Mouse (Mus musculus) midbrain, embryonic 16.5 days (tissue): Measurements from ENCODE around the gene Tceal3. TPM values are rescaled to one million over a fixed set of nuclear protein-coding genes. Genes with fewer than 3 reads are reported as not detected.
"Not testable (repeated sequence)": the region's sequence is repeated elsewhere in the genome, so short reads cannot be mapped to it uniquely, and the experiment has no call there.

Source experiments
- ATAC-seq: fragments of 200-750 bp; cut with Nextera tagmentation; 2 replicates; pipeline ENCODE4 v1.8.0; 2017; ENCODE audit warnings: moderate TSS enrichment
- H3K27ac ChIP-seq: fragments of 300-500 bp; sonication (generic); 2 replicates; pipeline ENCODE4 v1.5.1; 2014; ENCODE audit warnings: mild to moderate bottlenecking, low read length, mixed read lengths
- H3K27me3 ChIP-seq: fragments of 300-500 bp; sonication (generic); 2 replicates; pipeline ENCODE4 v1.6.1; 2014; ENCODE audit warnings: low read depth, low read length, mixed read lengths; ENCODE audit not compliant: control insufficient read depth, insufficient read depth
- H3K36me3 ChIP-seq: fragments of 300-500 bp; sonication (generic); 2 replicates; pipeline ENCODE4 v1.6.1; 2014; ENCODE audit warnings: mild to moderate bottlenecking, low read length, moderate library complexity, mixed read lengths; ENCODE audit not compliant: control insufficient read depth, insufficient read depth
- H3K4me1 ChIP-seq: fragments of 300-500 bp; sonication (generic); 2 replicates; pipeline ENCODE4 v1.6.1; 2014; ENCODE audit warnings: mild to moderate bottlenecking, low read length, mixed read lengths; ENCODE audit not compliant: control insufficient read depth, insufficient read depth
- H3K4me2 ChIP-seq: fragments of 300-500 bp; sonication (generic); 2 replicates; pipeline ENCODE4 v1.6.1; 2014; ENCODE audit warnings: mild to moderate bottlenecking, low read length, mixed read lengths
- H3K4me3 ChIP-seq: fragments of 300-500 bp; sonication (generic); 2 replicates; pipeline ENCODE4 v1.5.1; 2014; ENCODE audit warnings: low read depth, mild to moderate bottlenecking, low read length, moderate library complexity, mixed read lengths
- H3K9ac ChIP-seq: fragments of 300-500 bp; sonication (generic); 2 replicates; pipeline ENCODE4 v1.6.1; 2014; ENCODE audit warnings: low read depth, low read length, mixed read lengths
- H3K9me3 ChIP-seq: fragments of 300-500 bp; sonication (generic); replicated peaks from 2 replicates; pipeline ENCODE4 v1.6.1; 2014; ENCODE audit warnings: mild to moderate bottlenecking, low read length, mixed read lengths; ENCODE audit not compliant: control insufficient read depth, poor library complexity, severe bottlenecking
- WGBS: fragments of 180-500 bp; shearing (Covaris S2); extraction: QIAGEN DNeasy Blood & Tissue Kit; methylation state at CpG from one replicate; pipeline ENCODE4 v1.1.7; 2014; 5-methylcytosine and 5-hydroxymethylcytosine counted together
- polyA plus RNA-seq: library from polyadenylated mRNA; unstranded; fragments of >200 nt; fragmentation: Nextera tagmentation; extraction: Ambion mirVana; gene quantifications from 2 replicates; pipeline ENCODE4 v1.2.1, GENCODE M21; 2015

The Tceal3 gene
- polyA plus RNA-seq, 1 experiment from 2014 or later: 114 TPM

- H3K27me3 ChIP-seq, H3K4me2 ChIP-seq, H3K4me3 ChIP-seq, H3K36me3 ChIP-seq, H3K9ac ChIP-seq, H3K27ac ChIP-seq, H3K4me1 ChIP-seq, H3K9me3 ChIP-seq, ATAC-seq: not testable (repeated sequence)
- WGBS: 65% methylated on average over 3 of the region's 3 CpGs
Measured at GRCm38 (mm10) chrX:136615889-136616288, 25.2 kb downstream of the Tceal3 start.

DNA sequence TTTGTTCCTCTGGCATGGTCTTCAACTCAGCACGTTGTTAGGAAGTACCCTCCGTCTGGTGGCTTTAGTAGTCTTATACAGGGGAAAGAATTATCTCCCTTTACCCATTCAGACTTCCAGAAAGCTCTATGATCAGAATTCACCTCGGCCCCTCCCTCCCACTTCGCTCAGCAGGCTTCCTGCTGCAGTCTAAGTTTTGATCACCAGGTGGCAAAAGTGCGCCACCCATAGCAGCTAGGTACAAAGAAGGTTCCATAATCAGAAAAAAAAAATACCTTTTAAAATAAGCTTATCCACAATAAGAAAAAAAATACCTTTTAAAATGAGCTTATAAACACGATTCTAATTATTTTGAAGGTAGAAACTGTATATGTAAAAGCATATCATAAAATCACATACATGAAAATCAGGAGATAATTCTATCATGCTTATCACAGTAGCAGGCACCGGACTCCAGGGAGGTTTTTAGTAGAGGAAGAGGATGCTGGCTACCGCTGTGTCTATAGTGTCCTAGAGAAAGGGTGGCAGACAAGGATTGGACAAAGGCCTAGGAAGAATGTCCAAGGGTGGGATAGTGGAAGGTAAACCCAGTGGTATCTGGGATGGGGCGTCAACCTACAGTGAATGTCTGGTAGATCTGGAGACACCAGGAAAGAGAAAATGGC, 34.4 kb downstream of the Tceal3 start:
- no peak overlapping the region for H3K4me2 ChIP-seq
- no peak overlapping the region for H3K27ac ChIP-seq
- no peaks in the 10 kb centered on the region for H3K36me3 ChIP-seq
- H3K9me3 ChIP-seq: no peaks in the 10 kb centered on the region
- no peaks in the 10 kb centered on the region for H3K27me3 ChIP-seq
- 44% methylated on average over 9 of the region's 9 CpGs for WGBS
- ATAC-seq: no peak
- H3K4me3 ChIP-seq: no peak overlapping the region
- no peak overlapping the region for H3K9ac ChIP-seq
- H3K4me1 ChIP-seq: no peaks in the 10 kb centered on the region

GRCm38 (mm10) chrX:136625959-136626358, 35.3 kb downstream of the Tceal3 start:
- no peaks in the 10 kb centered on the region for H3K27me3 ChIP-seq
- no peak overlapping the region for H3K9ac ChIP-seq
- H3K4me1 ChIP-seq: no peaks in the 10 kb centered on the region
- no peaks in the 10 kb centered on the region for H3K9me3 ChIP-seq
- H3K4me3 ChIP-seq: no peak overlapping the region
- no peak overlapping the region for H3K4me2 ChIP-seq
- WGBS: 78% methylated on average over 4 of the region's 4 CpGs
- ATAC-seq: no peak
- H3K27ac ChIP-seq: no peak overlapping the region
- H3K36me3 ChIP-seq: no peaks in the 10 kb centered on the region

- Histone ChIP-seq H3K9me3 (no peaks in the 10 kb centered on the region), H3K27ac (peak overlapping the region; percentile 52; the same call in 1 of the 2 replicates), H3K4me2 (no peak overlapping the region), H3K27me3 (no peaks in the 10 kb centered on the region), H3K36me3 (no peaks in the 10 kb centered on the region), H3K9ac (no peak overlapping the region), H3K4me1 (peaks cover 3% of the 10 kb centered on the region; the same call in 1 of the 2 replicates), H3K4me3 (no peak overlapping the region)
- ATAC-seq: peak; percentile 62
- 47% methylated on average over 4 of the region's 4 CpGs for WGBS
Measured at GRCm38 (mm10) chrX:136635116-136635515, 44.5 kb downstream of the Tceal3 start.

DNA sequence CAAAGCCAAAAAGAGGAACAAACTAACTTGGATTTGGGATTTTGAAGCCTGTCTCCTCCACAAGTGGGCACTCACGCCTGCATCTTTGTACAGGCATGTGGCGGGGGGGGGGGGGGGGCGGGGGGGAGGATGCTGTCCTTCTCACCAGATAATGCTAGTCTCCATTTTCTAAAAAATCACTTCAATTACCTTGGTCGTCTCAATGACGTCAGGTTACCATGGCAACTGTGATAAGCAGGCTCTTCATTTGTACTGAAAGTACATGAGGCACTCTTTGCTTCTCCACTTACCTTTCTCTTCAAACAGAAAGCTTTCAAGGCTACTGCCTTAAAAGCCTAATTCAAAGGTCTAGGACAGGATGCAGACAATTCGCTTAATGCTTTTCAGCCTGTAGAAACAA, 49.1 kb downstream of the Tceal3 start:
- Histone ChIP-seq H3K27me3 (no peaks in the 10 kb centered on the region), H3K4me2 (no peak overlapping the region), H3K9ac (no peak overlapping the region), H3K9me3 (no peaks in the 10 kb centered on the region), H3K36me3 (no peaks in the 10 kb centered on the region), H3K4me3 (no peak overlapping the region), H3K27ac (peak overlapping the region; percentile 58; the same call in 1 of the 2 replicates), H3K4me1 (peaks cover 3% of the 10 kb centered on the region; the same call in 1 of the 2 replicates)
- 34% methylated on average over 4 of the region's 6 CpGs for WGBS
- ATAC-seq: peak; percentile 72

- H3K9ac ChIP-seq, H3K4me1 ChIP-seq, H3K36me3 ChIP-seq, H3K4me2 ChIP-seq, H3K27me3 ChIP-seq, H3K4me3 ChIP-seq, H3K27ac ChIP-seq, ATAC-seq, H3K9me3 ChIP-seq: not testable (repeated sequence)
- WGBS: 59% methylated on average over 3 of the region's 3 CpGs
Measured at GRCm38 (mm10) chrX:136645857-136646256, 55.2 kb downstream of the Tceal3 start.

DNA sequence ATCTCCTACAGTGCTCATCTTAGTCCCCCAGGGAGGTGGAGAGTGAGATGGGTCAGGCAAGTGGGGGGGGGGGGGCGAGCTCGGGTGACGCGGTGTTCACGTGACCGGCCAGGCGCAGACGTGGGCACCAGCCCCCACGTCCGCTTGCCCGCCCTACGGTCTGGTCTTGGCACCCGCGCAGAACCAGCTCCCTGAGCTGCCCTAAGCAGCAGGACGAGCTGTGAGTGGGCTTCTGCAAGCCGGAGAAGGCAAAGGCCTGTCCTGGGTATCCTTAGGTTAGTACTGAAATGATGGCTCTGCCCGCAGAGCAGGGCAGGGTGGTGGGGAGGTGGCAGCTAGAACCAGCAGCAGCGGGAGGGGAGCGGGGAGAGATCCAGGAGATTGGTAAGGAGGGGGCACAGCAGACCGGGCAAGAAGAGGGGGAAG, 75.7 kb downstream of the Tceal3 start:
- Histone ChIP-seq H3K36me3 (no peaks in the 10 kb centered on the region), H3K27me3 (no peaks in the 10 kb centered on the region), H3K9me3 (no peaks in the 10 kb centered on the region), H3K4me2 (peak overlapping the region; percentile 55), H3K4me3 (peak overlapping the region; percentile 58), H3K4me1 (no peaks in the 10 kb centered on the region), H3K9ac (peak overlapping the region; percentile 69), H3K27ac (peak overlapping the region; percentile 77)
- WGBS: 14% methylated on average over 12 of the region's 20 CpGs
- ATAC-seq: peak; percentile 96

GRCm38 (mm10) chrX:136666762-136667464, 76.3 kb downstream of the Tceal3 start:
- H3K27ac ChIP-seq: peak overlapping the region; percentile 77
- 15% methylated on average over 18 of the region's 24 CpGs for WGBS

GRCm38 (mm10) chrX:136668794-136669193, 78.2 kb downstream of the Tceal3 start:
- no peak overlapping the region for H3K4me3 ChIP-seq

More at GRCm38 (mm10) chrX:136666762-136667464, 76.3 kb downstream of the Tceal3 start:
- H3K36me3 ChIP-seq, H3K27me3 ChIP-seq, H3K4me1 ChIP-seq, H3K9me3 ChIP-seq: not testable (repeated sequence)
- peak overlapping the region; percentile 69 for H3K9ac ChIP-seq
- H3K4me3 ChIP-seq: peak overlapping the region; percentile 58
- ATAC-seq: peak; percentile 79
- H3K4me2 ChIP-seq: peak overlapping the region; percentile 55

More at GRCm38 (mm10) chrX:136668794-136669193, 78.2 kb downstream of the Tceal3 start:
- H3K36me3 ChIP-seq: no peaks in the 10 kb centered on the region
- no peaks in the 10 kb centered on the region for H3K4me1 ChIP-seq
- no peaks in the 10 kb centered on the region for H3K27me3 ChIP-seq
- H3K4me2 ChIP-seq: no peak overlapping the region
- no peak overlapping the region for H3K9ac ChIP-seq
- no peak overlapping the region for H3K27ac ChIP-seq
- 49% methylated on average over 2 of the region's 2 CpGs for WGBS
- no peak for ATAC-seq
- H3K9me3 ChIP-seq: no peaks in the 10 kb centered on the region
